Mouse (Mus musculus): ENCODE measurements around the gene Eps15l1.

The Eps15l1 gene

GRCm38 (mm10) chr8:72421362-72422335, at the start of gene Eps15l1:
Gene Eps15l1, minus strand, starts transcription at chr8:72421460.
- peak; percentile 94 for DNase-seq (ENCODE audit: low spot score)

DNA sequence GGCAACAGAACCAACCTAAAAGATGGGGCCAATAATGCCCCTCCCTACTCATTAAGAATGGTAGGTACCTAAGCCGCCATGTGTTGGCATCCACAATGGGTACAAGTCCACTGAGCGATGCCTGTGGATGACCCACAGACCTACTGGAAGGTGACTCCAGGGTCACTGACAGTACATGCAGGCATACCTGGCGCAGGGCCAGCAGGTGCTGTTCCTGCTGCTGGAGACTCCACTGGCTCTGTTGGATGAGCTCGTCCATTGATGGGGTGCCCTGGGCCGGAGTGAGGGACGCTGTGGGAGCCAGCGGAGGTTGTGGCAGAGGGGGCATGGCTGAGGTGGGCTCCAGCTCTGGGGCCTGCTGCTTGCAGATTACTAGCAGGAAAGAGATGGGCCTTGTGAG, 49.4 kb upstream of the Eps15l1 start:
- no peak for DNase-seq (ENCODE audit: low spot score)

GRCm38 (mm10) chr8:72469984-72470383, 48.7 kb upstream of the Eps15l1 start:
- DNase-seq (ENCODE audit: low spot score), result no peak

DNA sequence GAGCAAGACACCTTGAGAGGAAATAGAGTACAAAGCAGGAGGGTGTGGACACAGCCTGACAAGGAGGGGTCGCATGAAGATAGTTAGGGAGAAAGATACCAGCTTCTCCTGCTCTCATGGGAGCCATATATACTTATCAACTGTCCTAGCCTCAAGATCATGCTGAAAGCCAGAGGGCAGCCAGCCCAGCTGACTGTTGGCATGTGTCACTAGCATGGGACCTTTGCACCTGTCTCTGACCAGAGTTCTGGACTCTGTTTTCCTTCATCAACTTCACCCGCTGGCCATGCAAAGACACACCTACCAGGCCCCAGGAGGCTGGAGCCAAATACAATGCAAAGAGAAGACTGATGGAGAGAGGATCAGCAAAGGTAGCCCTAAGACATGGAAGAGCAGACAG, 48.0 kb upstream of the Eps15l1 start:
- no peak for DNase-seq (ENCODE audit: low spot score)

GRCm38 (mm10) chr8:72464211-72464610, 43.0 kb upstream of the Eps15l1 start:
- DNase-seq (ENCODE audit: low spot score), result no peak

GRCm38 (mm10) chr8:72459881-72460533, 38.7 kb upstream of the Eps15l1 start:
- DNase-seq (ENCODE audit: low spot score), result no peak

- DNase-seq (ENCODE audit: low spot score), result no peak
These were observed 37.2 kb upstream of the Eps15l1 start for GRCm38 (mm10) chr8:72458457-72458856.

DNA sequence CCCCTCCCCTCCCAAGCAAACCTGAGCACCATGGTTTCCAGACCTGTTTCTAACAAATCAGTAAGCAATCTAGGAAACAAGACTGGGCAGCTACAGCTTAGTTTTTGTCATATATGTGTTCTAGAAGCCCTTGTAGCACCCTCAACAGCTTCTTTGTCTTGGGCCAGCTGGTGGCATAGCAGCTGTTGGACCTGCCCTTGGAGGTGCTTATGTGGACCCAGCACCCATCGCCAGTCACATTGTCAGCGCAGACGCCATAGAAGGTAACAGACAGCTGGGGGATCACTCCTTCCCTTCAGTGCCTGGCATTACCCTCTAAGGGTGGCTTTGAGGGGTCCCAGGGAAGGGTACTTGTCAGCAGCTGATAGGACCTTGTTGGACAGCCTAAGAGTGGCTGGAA, 36.5 kb upstream of the Eps15l1 start:
- DNase-seq (ENCODE audit: low spot score), result no peak

DNA sequence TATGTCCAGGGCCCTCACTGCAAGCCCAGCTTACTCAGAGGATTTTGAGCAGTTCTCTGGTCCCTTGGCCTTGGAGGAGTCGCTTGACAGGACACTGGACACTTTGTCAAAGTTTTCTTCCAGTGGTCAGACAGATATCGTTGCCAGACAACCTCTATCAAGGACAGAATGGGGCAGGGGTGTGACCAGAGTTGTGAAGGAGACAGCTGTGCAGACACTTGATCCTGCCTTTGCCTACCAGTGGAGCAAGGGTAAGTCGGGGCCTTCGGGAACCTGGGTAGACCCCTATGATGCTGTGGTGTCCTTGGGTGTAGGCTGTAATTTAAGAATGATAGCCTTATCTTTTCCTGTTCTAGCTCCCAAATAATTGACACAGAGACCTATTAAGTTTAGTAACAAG, 34.1 kb upstream of the Eps15l1 start:
- no peak for DNase-seq (ENCODE audit: low spot score)

DNA sequence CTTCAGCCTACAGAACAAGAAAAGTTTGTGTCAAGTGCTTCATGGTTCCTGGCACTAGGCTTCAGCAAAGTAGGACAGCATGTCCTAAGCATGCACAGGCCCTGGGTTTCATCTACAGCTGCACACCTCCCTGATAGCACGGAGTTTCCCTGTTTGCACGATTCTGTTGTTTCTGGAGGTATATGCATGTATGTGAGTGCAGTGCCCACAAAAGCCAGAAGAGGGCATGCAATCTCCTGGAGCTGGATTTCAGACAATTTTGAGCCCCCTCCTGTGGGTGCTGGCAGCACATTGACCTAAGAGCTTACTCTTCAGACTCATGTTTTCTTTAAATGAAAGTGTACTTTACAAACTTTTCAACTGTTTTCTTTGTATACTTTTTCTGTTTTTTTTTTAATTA, 32.6 kb upstream of the Eps15l1 start:
- DNase-seq (ENCODE audit: low spot score), result no peak

GRCm38 (mm10) chr8:72451516-72451915, 30.3 kb upstream of the Eps15l1 start:
- no peak for DNase-seq (ENCODE audit: low spot score)

DNA sequence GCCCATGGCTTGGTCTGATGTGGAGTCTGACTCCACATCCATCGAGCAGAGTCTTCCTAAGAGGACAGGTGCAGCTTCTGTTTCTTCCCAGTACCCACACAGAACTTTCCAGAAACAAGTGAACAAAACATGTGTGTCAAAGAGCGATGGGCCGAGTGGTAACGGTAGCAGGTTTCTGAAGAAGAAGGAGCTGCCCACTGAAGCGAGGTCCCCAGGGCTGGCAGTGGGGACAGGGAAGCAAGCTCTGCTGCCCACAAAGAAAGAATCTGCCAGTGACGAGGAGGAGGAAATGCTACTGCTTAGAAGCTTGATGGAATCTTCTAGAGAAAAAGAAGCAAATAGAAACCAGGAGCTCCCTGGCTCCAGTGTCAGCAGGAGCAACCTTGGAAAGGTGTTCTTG, 23.8 kb upstream of the Eps15l1 start:
- DNase-seq (ENCODE audit: low spot score), result no peak

GRCm38 (mm10) chr8:72443994-72444350, 22.7 kb upstream of the Eps15l1 start:
- DNase-seq (ENCODE audit: low spot score), result no peak

GRCm38 (mm10) chr8:72443338-72443993, 22.2 kb upstream of the Eps15l1 start, which contains the start of the genes Calr3 and 1700030K09Rik:
Gene Calr3, minus strand, starts transcription at chr8:72443870.
Gene 1700030K09Rik, plus strand, starts transcription at chr8:72443880.
- peak; percentile 82 for DNase-seq (ENCODE audit: low spot score)

- no peak for DNase-seq (ENCODE audit: low spot score)
These were observed 17.2 kb upstream of the Eps15l1 start for GRCm38 (mm10) chr8:72438248-72439015.

- DNase-seq (ENCODE audit: low spot score), result peak; percentile 17
These were observed 13.7 kb upstream of the Eps15l1 start for GRCm38 (mm10) chr8:72434952-72435351.

- no peak for DNase-seq (ENCODE audit: low spot score)
These were observed 8.4 kb upstream of the Eps15l1 start for GRCm38 (mm10) chr8:72429676-72430075.

GRCm38 (mm10) chr8:72422926-72423325, 1.7 kb upstream of the Eps15l1 start:
- DNase-seq (ENCODE audit: low spot score), result no peak

DNA sequence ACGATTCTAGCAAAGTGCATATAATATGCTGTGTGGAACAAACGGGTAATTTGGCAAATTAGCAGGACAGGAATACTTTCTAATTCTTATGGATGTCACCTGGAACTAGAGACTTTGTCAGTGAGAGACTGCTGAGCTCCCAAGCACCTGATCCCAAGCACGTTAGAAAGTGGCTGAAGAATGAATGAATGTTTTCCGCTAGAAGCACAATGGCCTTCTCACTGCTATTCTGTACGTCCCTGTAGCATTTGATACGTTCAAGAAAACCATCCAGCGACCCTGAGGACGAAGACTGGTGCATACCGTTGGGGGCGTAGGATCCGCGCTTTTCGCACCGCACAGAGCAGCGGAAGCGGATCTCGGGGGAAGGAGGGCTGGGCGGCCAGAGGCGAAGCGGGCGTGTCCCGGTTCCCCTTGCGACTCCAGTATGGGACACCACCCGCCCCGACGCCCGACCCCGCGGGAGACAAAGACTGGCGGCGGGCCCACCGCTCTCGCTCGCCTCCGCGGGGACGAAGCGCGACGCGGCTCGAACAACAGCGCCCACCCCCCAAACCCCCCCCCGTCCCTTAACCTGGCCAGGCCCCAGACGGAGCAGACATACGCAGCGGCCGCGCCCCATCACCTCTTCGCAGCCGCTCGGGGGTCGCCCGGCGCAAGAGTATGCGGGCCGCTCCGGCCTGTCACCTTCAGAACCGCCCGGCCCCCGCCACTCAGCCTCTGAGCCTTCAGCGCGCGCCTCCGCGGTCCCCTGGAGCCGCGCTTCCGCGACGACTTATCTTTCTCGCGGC, 494 bp downstream of the Eps15l1 start:
- no peak for DNase-seq (ENCODE audit: low spot score)

GRCm38 (mm10) chr8:72418073-72418472, 3.2 kb downstream of the Eps15l1 start:
- DNase-seq (ENCODE audit: low spot score), result no peak

DNA sequence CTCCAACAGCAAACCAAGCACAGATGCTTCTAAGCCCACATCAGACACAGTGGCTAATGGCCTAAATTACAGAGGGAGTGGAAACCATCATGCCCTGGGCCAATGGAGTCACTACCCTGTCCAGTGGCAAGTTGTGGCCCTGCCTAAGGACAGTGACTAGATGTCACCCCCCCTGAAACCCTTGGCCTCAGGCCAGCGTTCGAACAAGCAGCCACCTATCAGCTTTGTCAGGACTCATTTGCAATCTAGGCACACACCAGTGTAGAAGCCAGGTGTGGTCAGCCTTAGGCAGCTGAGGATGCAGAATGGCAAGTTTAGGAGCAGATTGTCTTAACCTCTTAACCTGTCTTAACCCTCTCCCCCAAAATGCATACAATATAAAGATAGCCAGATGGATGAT, 6.0 kb downstream of the Eps15l1 start:
- no peak for DNase-seq (ENCODE audit: low spot score)
